Mouse (Mus musculus): Measurements from ENCODE around the gene Pgrmc2. TPM values are rescaled to one million over a fixed set of nuclear protein-coding genes. Genes with fewer than 3 reads are reported as not detected.

Gene Pgrmc2
- polyA plus RNA-seq, 1 experiment from 2014 or later: 29.7 TPM

GRCm38 (mm10) chr3:41065320-41065719 lies 17.5 kb downstream of the Pgrmc2 start:
- 68% methylated on average over 2 of the region's 2 CpGs for WGBS
- no peak for ATAC-seq (replicated peaks; ENCODE audit: insufficient number of reproducible peaks, low FRiP score, low TSS enrichment, low read depth)
- Histone ChIP-seq H3K9me3 (replicated peaks; ENCODE audit: control insufficient read depth, low read length) (no peaks in the 10 kb centered on the region), H3K9ac (replicated peaks; ENCODE audit: low read length) (no peak overlapping the region), H3K4me3 (ENCODE audit: low read depth, low read length) (no peak overlapping the region), H3K36me3 (replicated peaks; ENCODE audit: control insufficient read depth, insufficient read depth, low read depth, low read length) (no peaks in the 10 kb centered on the region), H3K4me1 (ENCODE audit: control insufficient read depth, insufficient read depth, low read length) (no peaks in the 10 kb centered on the region), H3K27ac (replicated peaks; ENCODE audit: low read depth, low read length) (no peak overlapping the region), H3K4me2 (ENCODE audit: low read depth, low read length) (no peak overlapping the region), H3K27me3 (ENCODE audit: control insufficient read depth, insufficient read depth, low read length) (no peaks in the 10 kb centered on the region)
- no peak for DNase-seq (ENCODE audit: low spot score)

GRCm38 (mm10) chr3:41062758-41063157 lies 20.1 kb downstream of the Pgrmc2 start:
- H3K4me1 ChIP-seq (ENCODE audit: control insufficient read depth, insufficient read depth, low read length): no peaks in the 10 kb centered on the region
- WGBS: 93% methylated on average over 2 of the region's 2 CpGs
- no peak overlapping the region for H3K27ac ChIP-seq (replicated peaks; ENCODE audit: low read depth, low read length)
- no peaks in the 10 kb centered on the region for H3K27me3 ChIP-seq (ENCODE audit: control insufficient read depth, insufficient read depth, low read length)
- H3K9me3 ChIP-seq (replicated peaks; ENCODE audit: control insufficient read depth, low read length): no peaks in the 10 kb centered on the region
- H3K4me3 ChIP-seq (ENCODE audit: low read depth, low read length): no peak overlapping the region
- H3K36me3 ChIP-seq (replicated peaks; ENCODE audit: control insufficient read depth, insufficient read depth, low read depth, low read length): no peaks in the 10 kb centered on the region
- ATAC-seq (replicated peaks; ENCODE audit: insufficient number of reproducible peaks, low FRiP score, low TSS enrichment, low read depth): no peak
- no peak for DNase-seq (ENCODE audit: low spot score)
- H3K9ac ChIP-seq (replicated peaks; ENCODE audit: low read length): no peak overlapping the region
- no peak overlapping the region for H3K4me2 ChIP-seq (ENCODE audit: low read depth, low read length)

GRCm38 (mm10) chr3:41061831-41062565 lies 20.8 kb downstream of the Pgrmc2 start:
- H3K4me1 ChIP-seq (ENCODE audit: control insufficient read depth, insufficient read depth, low read length): no peaks in the 10 kb centered on the region
- no peak for ATAC-seq (replicated peaks; ENCODE audit: insufficient number of reproducible peaks, low FRiP score, low TSS enrichment, low read depth)
- H3K36me3 ChIP-seq (replicated peaks; ENCODE audit: control insufficient read depth, insufficient read depth, low read depth, low read length): no peaks in the 10 kb centered on the region
- H3K27ac ChIP-seq (replicated peaks; ENCODE audit: low read depth, low read length): no peak overlapping the region
- H3K9ac ChIP-seq (replicated peaks; ENCODE audit: low read length): no peak overlapping the region
- H3K4me3 ChIP-seq (ENCODE audit: low read depth, low read length): no peak overlapping the region
- H3K9me3 ChIP-seq (replicated peaks; ENCODE audit: control insufficient read depth, low read length): no peaks in the 10 kb centered on the region
- H3K4me2 ChIP-seq (ENCODE audit: low read depth, low read length): no peak overlapping the region
- DNase-seq (ENCODE audit: low spot score): no peak
- no peaks in the 10 kb centered on the region for H3K27me3 ChIP-seq (ENCODE audit: control insufficient read depth, insufficient read depth, low read length)
- WGBS: 92% methylated on average over 3 of the region's 3 CpGs

GRCm38 (mm10) chr3:41059249-41059648 lies 23.6 kb downstream of the Pgrmc2 start:
- Histone ChIP-seq H3K9me3 (replicated peaks; ENCODE audit: control insufficient read depth, low read length) (no peaks in the 10 kb centered on the region), H3K9ac (replicated peaks; ENCODE audit: low read length) (no peak overlapping the region), H3K27me3 (ENCODE audit: control insufficient read depth, insufficient read depth, low read length) (no peaks in the 10 kb centered on the region), H3K4me3 (ENCODE audit: low read depth, low read length) (no peak overlapping the region), H3K4me2 (ENCODE audit: low read depth, low read length) (no peak overlapping the region), H3K27ac (replicated peaks; ENCODE audit: low read depth, low read length) (no peak overlapping the region), H3K4me1 (ENCODE audit: control insufficient read depth, insufficient read depth, low read length) (no peaks in the 10 kb centered on the region), H3K36me3 (replicated peaks; ENCODE audit: control insufficient read depth, insufficient read depth, low read depth, low read length) (no peaks in the 10 kb centered on the region)
- 84% methylated on average over 3 of the region's 3 CpGs for WGBS
- ATAC-seq (replicated peaks; ENCODE audit: insufficient number of reproducible peaks, low FRiP score, low TSS enrichment, low read depth): no peak
- DNase-seq (ENCODE audit: low spot score): no peak

- Histone ChIP-seq H3K4me1 (ENCODE audit: control insufficient read depth, insufficient read depth, low read length) (no peaks in the 10 kb centered on the region), H3K9me3 (replicated peaks; ENCODE audit: control insufficient read depth, low read length) (no peaks in the 10 kb centered on the region), H3K27ac (replicated peaks; ENCODE audit: low read depth, low read length) (no peak overlapping the region), H3K36me3 (replicated peaks; ENCODE audit: control insufficient read depth, insufficient read depth, low read depth, low read length) (no peaks in the 10 kb centered on the region), H3K4me3 (ENCODE audit: low read depth, low read length) (no peak overlapping the region), H3K4me2 (ENCODE audit: low read depth, low read length) (no peak overlapping the region), H3K9ac (replicated peaks; ENCODE audit: low read length) (no peak overlapping the region), H3K27me3 (ENCODE audit: control insufficient read depth, insufficient read depth, low read length) (no peaks in the 10 kb centered on the region)
- 87% methylated on average over 2 of the region's 2 CpGs for WGBS
- ATAC-seq (replicated peaks; ENCODE audit: insufficient number of reproducible peaks, low FRiP score, low TSS enrichment, low read depth) (no peak), DNase-seq (ENCODE audit: low spot score) (no peak)
Measured at GRCm38 (mm10) chr3:41058395-41058794, 24.5 kb downstream of the Pgrmc2 start.

- WGBS: 86% methylated on average over 3 of the region's 3 CpGs
Measured at GRCm38 (mm10) chr3:41053334-41053733, 29.5 kb downstream of the Pgrmc2 start.

GRCm38 (mm10) chr3:41047838-41048237 lies 35.0 kb downstream of the Pgrmc2 start:
- DNase-seq (ENCODE audit: low spot score) (no peak), ATAC-seq (replicated peaks; ENCODE audit: insufficient number of reproducible peaks, low FRiP score, low TSS enrichment, low read depth) (no peak)
- Histone ChIP-seq H3K36me3 (replicated peaks; ENCODE audit: control insufficient read depth, insufficient read depth, low read depth, low read length) (no peaks in the 10 kb centered on the region), H3K27me3 (ENCODE audit: control insufficient read depth, insufficient read depth, low read length) (no peaks in the 10 kb centered on the region), H3K9me3 (replicated peaks; ENCODE audit: control insufficient read depth, low read length) (no peaks in the 10 kb centered on the region), H3K27ac (replicated peaks; ENCODE audit: low read depth, low read length) (no peak overlapping the region), H3K4me2 (ENCODE audit: low read depth, low read length) (no peak overlapping the region), H3K4me1 (ENCODE audit: control insufficient read depth, insufficient read depth, low read length) (no peaks in the 10 kb centered on the region), H3K4me3 (ENCODE audit: low read depth, low read length) (no peak overlapping the region), H3K9ac (replicated peaks; ENCODE audit: low read length) (no peak overlapping the region)
- WGBS: 86% methylated on average over 6 of the region's 6 CpGs

More at GRCm38 (mm10) chr3:41053334-41053733, 29.5 kb downstream of the Pgrmc2 start:
- no peak for DNase-seq (ENCODE audit: low spot score)
- H3K4me2 ChIP-seq (ENCODE audit: low read depth, low read length): no peak overlapping the region
- no peaks in the 10 kb centered on the region for H3K9me3 ChIP-seq (replicated peaks; ENCODE audit: control insufficient read depth, low read length)
- no peaks in the 10 kb centered on the region for H3K36me3 ChIP-seq (replicated peaks; ENCODE audit: control insufficient read depth, insufficient read depth, low read depth, low read length)
- no peak overlapping the region for H3K4me3 ChIP-seq (ENCODE audit: low read depth, low read length)
- no peak overlapping the region for H3K9ac ChIP-seq (replicated peaks; ENCODE audit: low read length)
- no peak for ATAC-seq (replicated peaks; ENCODE audit: insufficient number of reproducible peaks, low FRiP score, low TSS enrichment, low read depth)
- no peaks in the 10 kb centered on the region for H3K27me3 ChIP-seq (ENCODE audit: control insufficient read depth, insufficient read depth, low read length)
- no peak overlapping the region for H3K27ac ChIP-seq (replicated peaks; ENCODE audit: low read depth, low read length)
- no peaks in the 10 kb centered on the region for H3K4me1 ChIP-seq (ENCODE audit: control insufficient read depth, insufficient read depth, low read length)

- Histone ChIP-seq H3K27me3 (ENCODE audit: control insufficient read depth, insufficient read depth, low read length) (no peaks in the 10 kb centered on the region), H3K4me1 (ENCODE audit: control insufficient read depth, insufficient read depth, low read length) (no peaks in the 10 kb centered on the region), H3K4me3 (ENCODE audit: low read depth, low read length) (no peak overlapping the region), H3K27ac (replicated peaks; ENCODE audit: low read depth, low read length) (no peak overlapping the region), H3K9ac (replicated peaks; ENCODE audit: low read length) (no peak overlapping the region), H3K9me3 (replicated peaks; ENCODE audit: control insufficient read depth, low read length) (no peaks in the 10 kb centered on the region), H3K4me2 (ENCODE audit: low read depth, low read length) (no peak overlapping the region), H3K36me3 (replicated peaks; ENCODE audit: control insufficient read depth, insufficient read depth, low read depth, low read length) (no peaks in the 10 kb centered on the region)
- ATAC-seq (replicated peaks; ENCODE audit: insufficient number of reproducible peaks, low FRiP score, low TSS enrichment, low read depth) (no peak), DNase-seq (ENCODE audit: low spot score) (no peak)
- WGBS: 77% methylated on average over 11 of the region's 11 CpGs
Measured at GRCm38 (mm10) chr3:41043756-41044354, 39.0 kb downstream of the Pgrmc2 start.
